Mouse (Mus musculus): Measurements from ENCODE around the gene Ptger4. TPM values are rescaled to one million over a fixed set of nuclear protein-coding genes. Genes with fewer than 3 reads are reported as not detected.

Ptger4 gene
- total and polyA plus RNA-seq, 3 experiments, result 4.4 to 6.5 (median 4.7) TPM

- Histone ChIP-seq H3K4me3 (replicated peaks in 1 of 3; ENCODE audit: low read depth in 2 of 3, low read length in 2 of 3, poor library complexity in 1 of 3) (no peak overlapping the region), H3K27me3 (replicated peaks) (no peaks in the 10 kb centered on the region), H3K27ac (ENCODE audit: insufficient read depth, low read depth) (no peak overlapping the region), H3K9me3 (replicated peaks; ENCODE audit: low read length) (no peaks in the 10 kb centered on the region), H3K4me1 (ENCODE audit: control insufficient read depth in 1 of 2, insufficient read depth in 2 of 2) (no peaks in the 10 kb centered on the region), H3K9ac (ENCODE audit: insufficient read depth, low read depth) (no peak overlapping the region), H3K4me2 (ENCODE audit: insufficient read depth, low read depth, poor library complexity, severe bottlenecking) (no peak overlapping the region), H3K79me2 (replicated peaks; ENCODE audit: control insufficient read depth, extremely low read depth, insufficient read depth, poor library complexity, severe bottlenecking) (no peaks in the 10 kb centered on the region; the same call in 1 of the 2 replicates), H3K36me3 (replicated peaks in 1 of 2; ENCODE audit: control insufficient read depth in 1 of 2, insufficient read depth in 1 of 2, low read length in 1 of 2) (peaks cover 53 to 80% of the 10 kb centered on the region in 2 experiments)
- DNase-seq (ENCODE audit: extremely low read depth), result no peak
- TF ChIP-seq UBTF (IDR thresholded peaks at IDR 0.05; ENCODE audit: low read depth, low read length), result no peak
- no peak for TF ChIP-seq JUN (IDR thresholded peaks at IDR 0.05; ENCODE audit: insufficient read depth, low read depth, low read length)
- no peak for TF ChIP-seq ZC3H11A (IDR thresholded peaks at IDR 0.05; ENCODE audit: low read depth, low read length)
- TF ChIP-seq CHD1 (IDR thresholded peaks at IDR 0.05; ENCODE audit: low read depth, low read length), result no peak
- TF ChIP-seq TCF12 (IDR thresholded peaks at IDR 0.05; ENCODE audit: low read depth, low read length), result no peak
- TF ChIP-seq MXI1 (IDR thresholded peaks at IDR 0.05; ENCODE audit: low read depth, low read length), result no peak
- no peak for TF ChIP-seq ELF1 (IDR thresholded peaks at IDR 0.05; ENCODE audit: low read depth, low read length)
- no peak for TF ChIP-seq ZMIZ1 (IDR thresholded peaks at IDR 0.05; ENCODE audit: low read depth, low read length)
- TF ChIP-seq SIN3A (IDR thresholded peaks at IDR 0.05; ENCODE audit: low read length), result no peak
- TF ChIP-seq MEF2A (IDR thresholded peaks at IDR 0.05; ENCODE audit: borderline replicate concordance, low read depth, low read length), result no peak
- in situ Hi-C loops (cut with MboI; ENCODE audit: low pct_ligation_motif_present, low pct_unique_long_range_greater_than_20kb, low sequenced_read_pairs) (no loop called here), dilution Hi-C loops (cut with MboI; ENCODE audit: extremely low pct_ligation_motif_present, extremely low pct_unique_long_range_greater_than_20kb, low sequenced_read_pairs) (no loop called here)
Observed at GRCm38 (mm10) chr15:5173217-5173820, 70.7 kb downstream of the Ptger4 start.

- peaks cover 64 to 72% of the 10 kb centered on the region in 2 experiments for H3K36me3 ChIP-seq (replicated peaks in 1 of 2; ENCODE audit: control insufficient read depth in 1 of 2, insufficient read depth in 1 of 2, low read length in 1 of 2)
- no peak overlapping the region for H3K4me2 ChIP-seq (ENCODE audit: insufficient read depth, low read depth, poor library complexity, severe bottlenecking)
Observed at GRCm38 (mm10) chr15:5165121-5165773, 78.7 kb downstream of the Ptger4 start.

More at GRCm38 (mm10) chr15:5165121-5165773, 78.7 kb downstream of the Ptger4 start:
- H3K4me3 ChIP-seq (replicated peaks in 1 of 3; ENCODE audit: low read depth in 2 of 3, low read length in 2 of 3, poor library complexity in 1 of 3), result no peak overlapping the region
- dilution Hi-C loops (cut with MboI; ENCODE audit: extremely low pct_ligation_motif_present, extremely low pct_unique_long_range_greater_than_20kb, low sequenced_read_pairs) (no loop called here), in situ Hi-C loops (cut with MboI; ENCODE audit: low pct_ligation_motif_present, low pct_unique_long_range_greater_than_20kb, low sequenced_read_pairs) (no loop called here)
- DNase-seq (ENCODE audit: extremely low read depth), result no peak
- H3K27ac ChIP-seq (ENCODE audit: insufficient read depth, low read depth), result no peak overlapping the region
- no peaks in the 10 kb centered on the region for H3K9me3 ChIP-seq (replicated peaks; ENCODE audit: low read length)
- TF ChIP-seq CHD2 (IDR thresholded peaks at IDR 0.05; ENCODE audit: low read length), result no peak
- no peak for TF ChIP-seq POLR2A (IDR thresholded peaks at IDR 0.05; ENCODE audit: low read depth, low read length)
- no peak for TF ChIP-seq TCF12 (IDR thresholded peaks at IDR 0.05; ENCODE audit: low read depth, low read length)
- TF ChIP-seq EP300 (IDR thresholded peaks at IDR 0.05; ENCODE audit: low read length), result no peak
- no peak for TF ChIP-seq SMC3 (IDR thresholded peaks at IDR 0.05; ENCODE audit: low read depth, low read length)
- no peak for TF ChIP-seq NELFE (IDR thresholded peaks at IDR 0.05; ENCODE audit: low read depth, low read length)
- no peak for TF ChIP-seq ZC3H11A (IDR thresholded peaks at IDR 0.05; ENCODE audit: low read depth, low read length)
- no peaks in the 10 kb centered on the region for H3K27me3 ChIP-seq (replicated peaks)
- H3K79me2 ChIP-seq (replicated peaks; ENCODE audit: control insufficient read depth, extremely low read depth, insufficient read depth, poor library complexity, severe bottlenecking), result no peaks in the 10 kb centered on the region
- no peak overlapping the region for H3K9ac ChIP-seq (ENCODE audit: insufficient read depth, low read depth)
- no peaks in the 10 kb centered on the region for H3K4me1 ChIP-seq (ENCODE audit: control insufficient read depth in 1 of 2, insufficient read depth in 2 of 2)
